Mouse (Mus musculus) lung, postnatal 25 days (tissue): Measurements from ENCODE around the gene Atp2a2.
"Not testable (repeated sequence)": the region's sequence is repeated elsewhere in the genome, so short reads cannot be mapped to it uniquely, and the experiment has no call there.

ENCODE experiments used
- DNase-seq: peaks from one replicate; pipeline ENCODE4 v3.0.0; 2022; ENCODE audit warnings: low spot score

Atp2a2 gene

GRCm38 (mm10) chr5:122493035-122493434, 9.0 kb downstream of the Atp2a2 start:
- DNase-seq = no peak

GRCm38 (mm10) chr5:122491385-122491784, 10.6 kb downstream of the Atp2a2 start:
- no peak for DNase-seq

GRCm38 (mm10) chr5:122490148-122490547, 11.9 kb downstream of the Atp2a2 start:
- no peak for DNase-seq

GRCm38 (mm10) chr5:122487825-122488224, 14.2 kb downstream of the Atp2a2 start:
- DNase-seq = no peak

- not testable (repeated sequence) for DNase-seq
Observed at GRCm38 (mm10) chr5:122486243-122486642, 15.8 kb downstream of the Atp2a2 start.

GRCm38 (mm10) chr5:122482733-122483391, 19.2 kb downstream of the Atp2a2 start:
- no peak for DNase-seq

- DNase-seq = peak; percentile 16
Observed at GRCm38 (mm10) chr5:122481844-122482243, 20.2 kb downstream of the Atp2a2 start.

GRCm38 (mm10) chr5:122479131-122479530, 22.9 kb downstream of the Atp2a2 start:
- no peak for DNase-seq

- no peak for DNase-seq
Observed at GRCm38 (mm10) chr5:122477492-122477891, 24.5 kb downstream of the Atp2a2 start.

GRCm38 (mm10) chr5:122476078-122476477, 25.9 kb downstream of the Atp2a2 start:
- no peak for DNase-seq

- no peak for DNase-seq
Observed at GRCm38 (mm10) chr5:122474643-122475363, 27.2 kb downstream of the Atp2a2 start.

- DNase-seq = no peak
Observed at GRCm38 (mm10) chr5:122471658-122472057, 30.4 kb downstream of the Atp2a2 start.

- DNase-seq = no peak
Observed at GRCm38 (mm10) chr5:122461431-122461830, 40.6 kb downstream of the Atp2a2 start.

GRCm38 (mm10) chr5:122460656-122461055, 41.4 kb downstream of the Atp2a2 start:
- DNase-seq = no peak

- no peak for DNase-seq
Observed at GRCm38 (mm10) chr5:122459335-122459734, 42.7 kb downstream of the Atp2a2 start.

GRCm38 (mm10) chr5:122458066-122458465, 44.0 kb downstream of the Atp2a2 start:
- peak; percentile 12 for DNase-seq

GRCm38 (mm10) chr5:122457054-122457453, 45.0 kb downstream of the Atp2a2 start:
- DNase-seq = not testable (repeated sequence)

GRCm38 (mm10) chr5:122455584-122455983, 46.4 kb downstream of the Atp2a2 start:
- DNase-seq = no peak

GRCm38 (mm10) chr5:122454883-122455282, 47.1 kb downstream of the Atp2a2 start:
- DNase-seq = no peak

- DNase-seq = no peak
Observed at GRCm38 (mm10) chr5:122454442-122454841, 47.6 kb downstream of the Atp2a2 start.

GRCm38 (mm10) chr5:122453188-122453587, 48.8 kb downstream of the Atp2a2 start:
- no peak for DNase-seq

- DNase-seq = no peak
Observed at GRCm38 (mm10) chr5:122452194-122452593, 49.8 kb downstream of the Atp2a2 start.

GRCm38 (mm10) chr5:122451324-122451723, 50.7 kb downstream of the Atp2a2 start:
- DNase-seq = no peak

GRCm38 (mm10) chr5:122450913-122451317, 51.1 kb downstream of the Atp2a2 start:
- no peak for DNase-seq
